Mouse (Mus musculus) heart, postnatal 0 days (tissue): Measurements from ENCODE around the gene Slc44a3. TPM values are rescaled to one million over a fixed set of nuclear protein-coding genes. Genes with fewer than 3 reads are reported as not detected.
A peak's percentile ranks its signal among the peaks of the same experiment; 100 is the strongest.

ENCODE experiments used
- ATAC-seq: fragments of 200-750 bp; cut with Nextera tagmentation; 2 replicates; pipeline ENCODE4 v1.8.0; 2017; ENCODE audit warnings: low read depth, moderate number of reproducible peaks, moderate library complexity; ENCODE audit not compliant: insufficient read depth
- DNase-seq: peaks from one replicate; pipeline ENCODE4 v3.0.0-alpha.2; 2016; ENCODE audit warnings: low spot score
- H3K27ac ChIP-seq: fragments of 300-500 bp; sonication (generic); 2 replicates; pipeline ENCODE4 v1.5.1; 2014; ENCODE audit warnings: low read depth, mild to moderate bottlenecking
- H3K27me3 ChIP-seq: fragments of 300-500 bp; sonication (generic); 2 replicates; pipeline ENCODE4 v1.6.1; 2014; ENCODE audit warnings: low read length, mixed read lengths; ENCODE audit not compliant: control insufficient read depth, insufficient read depth
- H3K36me3 ChIP-seq: fragments of 300-500 bp; sonication (generic); replicated peaks from 2 replicates; pipeline ENCODE4 v1.6.1; 2014; ENCODE audit warnings: low read length, mixed read lengths; ENCODE audit not compliant: control insufficient read depth, insufficient read depth
- H3K4me1 ChIP-seq: fragments of 300-500 bp; sonication (generic); 2 replicates; pipeline ENCODE4 v1.6.1; 2014; ENCODE audit warnings: antibody characterized with exemption; ENCODE audit not compliant: control insufficient read depth, insufficient read depth
- H3K4me2 ChIP-seq: fragments of 300-500 bp; sonication (generic); 2 replicates; pipeline ENCODE4 v1.6.1; 2014; ENCODE audit warnings: low read depth, mild to moderate bottlenecking, low read length, moderate library complexity
- H3K4me3 ChIP-seq: fragments of 300-500 bp; sonication (generic); 2 replicates; pipeline ENCODE4 v1.5.1; 2014; ENCODE audit warnings: low read depth, low read length
- H3K9ac ChIP-seq: fragments of 300-500 bp; sonication (generic); replicated peaks from 2 replicates; pipeline ENCODE4 v1.6.1; 2014; ENCODE audit warnings: low read depth, low read length, mixed read lengths
- H3K9me3 ChIP-seq: fragments of 300-500 bp; sonication (generic); replicated peaks from 2 replicates; pipeline ENCODE4 v1.6.1; 2016; ENCODE audit warnings: low read length; ENCODE audit not compliant: control insufficient read depth
- CTCF ChIP-seq: IDR thresholded peaks from 2 replicates; pipeline ENCODE4 v1.5.1; 2016; ENCODE audit warnings: antibody characterized with exemption, control low read depth, low read depth
- EP300 ChIP-seq: IDR thresholded peaks from 2 replicates; pipeline ENCODE4 v1.6.1; 2016; ENCODE audit warnings: antibody characterized with exemption, low read depth
- WGBS: fragments of 180-500 bp; shearing (Covaris S2); extraction: QIAGEN DNeasy Blood & Tissue Kit; methylation state at CpG from one replicate; pipeline ENCODE4 v1.1.7; 2014; 5-methylcytosine and 5-hydroxymethylcytosine counted together
- polyA plus RNA-seq: library from polyadenylated mRNA; unstranded; fragments of >200 nt; fragmentation: Nextera tagmentation; extraction: Ambion mirVana; gene quantifications from 2 replicates; pipeline ENCODE4 v1.2.1, GENCODE M21; 2015
- total RNA-seq: library from RNA; depleted of rRNA; stranded (reverse); fragments of >200 nt; gene quantifications from 2 replicates; pipeline ENCODE4 v1.2.3, GENCODE M21; 2014; ENCODE audit warnings: low replicate concordance

Gene Slc44a3
- total and polyA plus RNA-seq, 2 experiments from 2014 or later, result 0.79 to 6.0 TPM

- no peaks in the 10 kb centered on the region for H3K27me3 ChIP-seq
- 97% methylated on average over 14 of the region's 14 CpGs for WGBS
- H3K27ac ChIP-seq, result no peak overlapping the region
- TF ChIP-seq EP300 (no peak), CTCF (no peak)
- no peak overlapping the region for H3K4me3 ChIP-seq
- no peaks in the 10 kb centered on the region for H3K36me3 ChIP-seq
- no peak for DNase-seq
- H3K4me2 ChIP-seq, result no peak overlapping the region
- H3K9me3 ChIP-seq, result no peaks in the 10 kb centered on the region
- no peak for ATAC-seq
- peaks cover 6% of the 10 kb centered on the region; the same call in 1 of the 2 replicates for H3K4me1 ChIP-seq
- no peak overlapping the region for H3K9ac ChIP-seq
Observed at GRCm38 (mm10) chr3:121507678-121508077, 24.5 kb downstream of the Slc44a3 start.

DNA sequence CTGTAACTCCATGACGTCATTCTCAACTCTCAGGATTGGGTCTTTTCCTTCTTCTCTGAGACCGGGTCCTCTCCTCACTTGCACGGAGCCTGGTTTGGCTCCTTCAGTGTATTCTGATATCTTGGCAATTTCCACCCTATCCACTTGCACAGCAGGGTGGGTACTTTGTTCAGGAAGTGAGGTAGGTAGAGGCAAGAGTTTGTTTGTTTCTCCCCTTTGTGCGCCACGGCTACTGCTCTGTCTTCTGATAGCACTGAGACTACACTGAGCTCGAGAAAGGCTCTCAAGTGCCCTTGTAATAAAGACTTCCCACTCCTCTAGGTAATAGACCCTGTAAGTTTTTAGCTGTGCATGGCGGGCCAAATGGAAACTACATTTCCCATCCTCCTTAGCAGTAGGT lies 25.4 kb downstream of the Slc44a3 start:
- Histone ChIP-seq H3K9ac (no peak overlapping the region), H3K4me2 (no peak overlapping the region), H3K27ac (no peak overlapping the region), H3K27me3 (no peaks in the 10 kb centered on the region), H3K9me3 (no peaks in the 10 kb centered on the region), H3K4me3 (no peak overlapping the region), H3K36me3 (no peaks in the 10 kb centered on the region), H3K4me1 (peaks cover 6% of the 10 kb centered on the region; the same call in 1 of the 2 replicates)
- no peak for ATAC-seq
- no peak for TF ChIP-seq CTCF
- no peak for TF ChIP-seq EP300
- 84% methylated on average over 7 of the region's 7 CpGs for WGBS
- no peak for DNase-seq

GRCm38 (mm10) chr3:121506175-121506574 lies 26.0 kb downstream of the Slc44a3 start:
- no peak overlapping the region for H3K27ac ChIP-seq
- TF ChIP-seq CTCF (no peak), EP300 (no peak)
- H3K4me3 ChIP-seq, result no peak overlapping the region
- H3K36me3 ChIP-seq, result no peaks in the 10 kb centered on the region
- no peak for DNase-seq
- H3K9ac ChIP-seq, result no peak overlapping the region
- 79% methylated on average over 8 of the region's 8 CpGs for WGBS
- no peaks in the 10 kb centered on the region for H3K9me3 ChIP-seq
- no peak for ATAC-seq
- no peak overlapping the region for H3K4me2 ChIP-seq
- H3K4me1 ChIP-seq, result peaks cover 6% of the 10 kb centered on the region; the same call in 1 of the 2 replicates
- H3K27me3 ChIP-seq, result no peaks in the 10 kb centered on the region

DNA sequence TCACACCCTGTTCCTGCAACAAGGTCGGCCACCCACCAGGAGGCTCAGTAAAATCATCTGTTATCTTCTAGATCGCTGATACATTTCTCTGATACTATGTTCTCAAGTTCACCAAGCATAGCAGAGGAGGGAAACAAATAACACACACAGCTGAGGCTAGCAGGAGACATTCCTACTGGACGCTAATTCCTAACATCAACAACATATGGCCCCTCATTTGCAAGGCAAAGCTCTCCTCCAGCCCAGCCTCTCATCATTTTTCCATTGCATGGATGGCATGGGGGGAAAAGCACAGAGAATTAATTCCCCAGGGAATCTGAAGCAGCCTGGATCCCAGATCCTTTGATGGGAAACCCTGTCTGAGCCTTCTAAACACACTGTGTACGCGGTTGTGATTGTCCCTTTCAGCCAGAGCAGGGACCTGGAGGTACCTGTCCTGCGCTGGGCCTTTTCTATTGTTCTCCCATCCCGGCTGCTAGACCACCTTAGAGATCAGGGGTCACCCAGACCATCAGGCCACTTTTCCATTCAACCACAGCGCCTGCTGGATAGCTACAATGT lies 27.2 kb downstream of the Slc44a3 start:
- no peaks in the 10 kb centered on the region for H3K9me3 ChIP-seq
- TF ChIP-seq EP300, result no peak
- no peak for TF ChIP-seq CTCF
- no peak overlapping the region for H3K4me3 ChIP-seq
- DNase-seq, result no peak
- H3K36me3 ChIP-seq, result no peaks in the 10 kb centered on the region
- no peaks in the 10 kb centered on the region for H3K27me3 ChIP-seq
- peaks cover 10% of the 10 kb centered on the region for H3K4me1 ChIP-seq
- no peak overlapping the region for H3K4me2 ChIP-seq
- no peak for ATAC-seq
- no peak overlapping the region for H3K9ac ChIP-seq
- 76% methylated on average over 8 of the region's 8 CpGs for WGBS
- H3K27ac ChIP-seq, result no peak overlapping the region

GRCm38 (mm10) chr3:121500734-121501133 lies 31.5 kb downstream of the Slc44a3 start:
- no peak overlapping the region for H3K4me2 ChIP-seq
- TF ChIP-seq EP300, result no peak
- no peak for TF ChIP-seq CTCF
- no peaks in the 10 kb centered on the region for H3K9me3 ChIP-seq
- H3K27me3 ChIP-seq, result no peaks in the 10 kb centered on the region
- DNase-seq (no peak), ATAC-seq (no peak)
- no peak overlapping the region for H3K27ac ChIP-seq
- no peak overlapping the region for H3K9ac ChIP-seq
- no peak overlapping the region for H3K4me3 ChIP-seq
- whole genome bisulfite sequencing, result 19% methylated on average over 5 of the region's 5 CpGs
- H3K4me1 ChIP-seq, result peaks cover 4% of the 10 kb centered on the region; the same call in 1 of the 2 replicates
- no peaks in the 10 kb centered on the region for H3K36me3 ChIP-seq

DNA sequence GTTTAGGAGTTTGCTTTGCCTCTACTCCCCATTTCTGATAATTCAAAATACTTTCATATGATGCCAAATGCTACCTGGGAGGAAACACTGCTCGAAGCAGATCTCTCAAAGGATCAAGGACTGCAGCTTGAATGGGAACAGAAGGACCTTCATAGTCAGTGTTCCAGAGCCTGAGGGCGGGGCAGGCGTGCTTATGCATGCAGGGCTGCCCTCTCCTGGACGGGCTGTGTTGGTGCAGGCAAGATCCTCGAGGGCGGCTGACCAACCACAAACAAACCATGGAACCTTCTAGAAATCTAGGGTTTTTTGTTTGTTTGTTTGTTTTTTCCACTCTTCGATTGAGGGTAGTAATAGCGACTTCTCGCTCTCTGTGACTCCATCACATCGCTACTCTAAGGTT lies 32.0 kb downstream of the Slc44a3 start:
- TF ChIP-seq EP300 (no peak), CTCF (peak; percentile 98)
- Histone ChIP-seq H3K36me3 (no peaks in the 10 kb centered on the region), H3K27ac (no peak overlapping the region), H3K9ac (no peak overlapping the region), H3K9me3 (no peaks in the 10 kb centered on the region), H3K4me3 (no peak overlapping the region), H3K4me1 (peaks cover 4% of the 10 kb centered on the region; the same call in 1 of the 2 replicates), H3K4me2 (no peak overlapping the region), H3K27me3 (no peaks in the 10 kb centered on the region)
- 35% methylated on average over 10 of the region's 10 CpGs for WGBS
- peak; percentile 71 for DNase-seq
- peak; percentile 69; the same call in 1 of the 2 replicates for ATAC-seq
